Mouse (Mus musculus) hindbrain, embryonic 13.5 days (tissue): Measurements from ENCODE around the gene Ccsap. TPM values are rescaled to one million over a fixed set of nuclear protein-coding genes. Genes with fewer than 3 reads are reported as not detected.
A peak's percentile ranks its signal among the peaks of the same experiment; 100 is the strongest.
"Not testable (repeated sequence)": the region's sequence is repeated elsewhere in the genome, so short reads cannot be mapped to it uniquely, and the experiment has no call there.

Source experiments
- ATAC-seq: fragments of 200-750 bp; cut with Nextera tagmentation; 2 replicates; pipeline ENCODE4 v1.8.0; 2017; ENCODE audit warnings: moderate TSS enrichment; ENCODE audit not compliant: low FRiP score
- H3K27ac ChIP-seq: fragments of 300-500 bp; sonication (generic); 2 replicates; pipeline ENCODE4 v1.5.1; 2015; ENCODE audit warnings: inconsistent platforms, mild to moderate bottlenecking, moderate library complexity
- H3K27me3 ChIP-seq: fragments of 300-500 bp; sonication (generic); 2 replicates; pipeline ENCODE4 v1.6.1; 2015; ENCODE audit warnings: mild to moderate bottlenecking, inconsistent platforms
- H3K36me3 ChIP-seq: fragments of 300-500 bp; sonication (generic); 2 replicates; pipeline ENCODE4 v1.6.1; 2015; ENCODE audit warnings: mild to moderate bottlenecking, inconsistent platforms
- H3K4me1 ChIP-seq: fragments of 300-500 bp; sonication (generic); replicated peaks from 2 replicates; pipeline ENCODE4 v1.6.1; 2015; ENCODE audit warnings: inconsistent platforms
- H3K4me2 ChIP-seq: fragments of 300-500 bp; sonication (generic); 2 replicates; pipeline ENCODE4 v1.6.1; 2015; ENCODE audit warnings: inconsistent platforms, mild to moderate bottlenecking, moderate library complexity
- H3K4me3 ChIP-seq: fragments of 300-500 bp; sonication (generic); 2 replicates; pipeline ENCODE4 v1.5.1; 2015; ENCODE audit warnings: mild to moderate bottlenecking, inconsistent platforms
- H3K9ac ChIP-seq: fragments of 300-500 bp; sonication (generic); 2 replicates; pipeline ENCODE4 v1.6.1; 2015; ENCODE audit warnings: mild to moderate bottlenecking, inconsistent platforms
- H3K9me3 ChIP-seq: fragments of 300-500 bp; sonication (generic); 2 replicates; pipeline ENCODE4 v1.6.1; 2016; ENCODE audit warnings: inconsistent platforms
- WGBS: fragments of 180-500 bp; shearing (Covaris S2); methylation state at CpG from one replicate; pipeline ENCODE4 v1.1.7; 2015; 5-methylcytosine and 5-hydroxymethylcytosine counted together
- polyA plus RNA-seq: library from polyadenylated mRNA; unstranded; fragments of >200 nt; fragmentation: Nextera tagmentation; extraction: Ambion mirVana; gene quantifications from 2 replicates; pipeline ENCODE4 v1.2.1, GENCODE M21; 2015

Gene Ccsap
- polyA plus RNA-seq, 1 experiment from 2014 or later, result 4.1 TPM

DNA sequence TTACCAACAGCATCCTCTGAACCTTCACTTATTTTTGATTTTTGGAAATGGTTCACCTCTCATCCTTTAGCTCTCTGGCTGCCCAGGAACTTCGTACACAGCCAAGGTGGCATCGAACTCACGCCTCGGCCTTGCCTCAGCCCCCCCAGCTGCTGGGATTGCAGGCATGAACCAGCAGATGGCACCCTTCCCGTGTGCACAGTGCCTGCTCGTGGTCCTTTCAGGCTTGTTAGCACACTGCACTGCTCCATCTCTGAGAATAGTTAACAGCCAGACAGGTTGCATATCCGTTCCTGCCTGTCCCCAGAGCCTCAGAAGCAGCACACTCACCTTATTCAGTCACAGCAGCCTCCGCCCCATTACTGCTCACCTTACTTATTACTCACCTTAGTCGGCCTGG lies 34.0 kb downstream of the Ccsap start:
- Histone ChIP-seq H3K4me2 (no peak overlapping the region), H3K27me3 (no peaks in the 10 kb centered on the region), H3K9ac (no peak overlapping the region), H3K27ac (no peak overlapping the region), H3K4me3 (no peak overlapping the region), H3K9me3 (no peaks in the 10 kb centered on the region; the same call in 1 of the 2 replicates), H3K36me3 (peaks cover 81% of the 10 kb centered on the region), H3K4me1 (no peaks in the 10 kb centered on the region)
- WGBS, result 68% methylated on average over 9 of the region's 9 CpGs
- no peak for ATAC-seq

DNA sequence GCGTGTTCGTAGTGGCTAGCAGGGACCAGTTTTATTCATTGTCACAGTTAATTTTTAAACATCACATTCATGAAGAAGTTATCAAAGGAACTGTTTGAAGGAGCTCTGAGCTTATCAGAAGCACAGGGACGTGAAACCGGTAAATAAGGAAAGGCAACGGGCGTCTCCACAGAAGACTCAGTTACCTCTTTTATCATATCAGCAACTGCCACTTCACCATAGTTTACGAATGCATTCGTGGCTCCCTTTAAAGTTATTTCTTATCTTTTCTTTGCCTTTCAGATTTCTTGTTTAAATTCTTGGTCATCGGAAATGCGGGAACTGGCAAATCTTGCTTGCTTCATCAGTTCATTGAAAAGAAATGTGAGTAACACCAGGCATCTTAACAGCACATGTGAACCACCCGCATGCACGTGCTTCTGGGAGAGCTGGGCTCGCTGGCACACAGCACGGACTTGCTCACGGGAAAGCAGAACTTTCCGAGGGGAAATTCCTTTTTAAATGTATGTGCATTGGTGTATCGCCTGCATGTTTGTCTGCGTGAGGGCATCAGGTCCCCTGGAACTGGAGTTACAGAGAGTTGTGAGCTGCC lies 36.4 kb downstream of the Ccsap start:
- no peaks in the 10 kb centered on the region for H3K4me1 ChIP-seq
- no peak for ATAC-seq
- no peak overlapping the region for H3K4me3 ChIP-seq
- no peaks in the 10 kb centered on the region for H3K27me3 ChIP-seq
- no peak overlapping the region for H3K4me2 ChIP-seq
- H3K9ac ChIP-seq, result no peak overlapping the region
- peaks cover 60% of the 10 kb centered on the region for H3K36me3 ChIP-seq
- H3K9me3 ChIP-seq, result no peaks in the 10 kb centered on the region; the same call in 1 of the 2 replicates
- WGBS, result 96% methylated on average over 18 of the region's 18 CpGs
- no peak overlapping the region for H3K27ac ChIP-seq

DNA sequence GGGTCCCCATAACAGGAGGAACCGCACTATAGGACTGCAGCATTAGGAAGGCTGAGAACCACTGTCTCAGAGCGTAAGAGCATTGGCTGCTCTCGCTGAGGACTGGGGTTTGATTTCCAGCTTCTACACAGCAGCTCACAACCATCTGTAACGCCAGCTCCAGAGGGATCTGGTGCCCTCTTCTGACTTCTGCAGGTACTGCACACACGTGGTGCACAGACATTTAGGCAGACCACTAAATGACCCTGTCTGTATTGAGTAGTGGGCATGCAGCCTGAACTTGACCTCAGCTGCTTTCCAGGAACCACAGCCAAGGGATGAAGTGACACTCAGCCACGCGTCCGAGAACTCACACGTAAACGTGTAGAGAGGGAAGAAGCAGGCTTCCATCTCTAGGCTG lies 36.9 kb downstream of the Ccsap start:
- H3K4me2 ChIP-seq, result no peak overlapping the region
- H3K4me3 ChIP-seq, result no peak overlapping the region
- H3K9me3 ChIP-seq, result no peaks in the 10 kb centered on the region; the same call in 1 of the 2 replicates
- no peaks in the 10 kb centered on the region for H3K4me1 ChIP-seq
- no peak overlapping the region for H3K27ac ChIP-seq
- WGBS, result 98% methylated on average over 10 of the region's 10 CpGs
- no peak for ATAC-seq
- H3K27me3 ChIP-seq, result no peaks in the 10 kb centered on the region
- peaks cover 55% of the 10 kb centered on the region for H3K36me3 ChIP-seq
- no peak overlapping the region for H3K9ac ChIP-seq

DNA sequence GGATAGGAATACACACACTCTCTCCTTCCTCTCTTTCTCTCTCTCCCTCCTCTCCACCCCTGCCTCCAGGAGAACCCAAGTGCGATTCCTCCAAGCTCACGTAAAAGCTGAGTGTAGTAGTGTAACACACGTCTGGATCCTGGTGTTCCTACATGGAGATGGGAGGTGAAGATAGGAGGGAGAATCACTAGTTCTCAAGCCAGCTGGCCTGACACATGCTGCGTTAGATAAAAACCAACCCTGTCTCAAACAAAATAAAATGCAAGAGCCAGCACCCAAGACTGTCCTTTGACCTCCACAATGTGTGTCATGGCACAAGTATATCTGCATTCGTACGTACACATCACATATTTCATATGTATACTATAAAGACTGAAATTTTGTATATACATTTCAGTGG lies 39.2 kb downstream of the Ccsap start:
- H3K4me3 ChIP-seq, result no peak overlapping the region
- peaks cover 5% of the 10 kb centered on the region; the same call in 1 of the 2 replicates for H3K4me1 ChIP-seq
- H3K27ac ChIP-seq, result no peak overlapping the region
- no peaks in the 10 kb centered on the region for H3K27me3 ChIP-seq
- 98% methylated on average over 6 of the region's 6 CpGs for WGBS
- peaks cover 45% of the 10 kb centered on the region for H3K36me3 ChIP-seq
- no peaks in the 10 kb centered on the region; the same call in 1 of the 2 replicates for H3K9me3 ChIP-seq
- no peak for ATAC-seq
- no peak overlapping the region for H3K4me2 ChIP-seq
- no peak overlapping the region for H3K9ac ChIP-seq

DNA sequence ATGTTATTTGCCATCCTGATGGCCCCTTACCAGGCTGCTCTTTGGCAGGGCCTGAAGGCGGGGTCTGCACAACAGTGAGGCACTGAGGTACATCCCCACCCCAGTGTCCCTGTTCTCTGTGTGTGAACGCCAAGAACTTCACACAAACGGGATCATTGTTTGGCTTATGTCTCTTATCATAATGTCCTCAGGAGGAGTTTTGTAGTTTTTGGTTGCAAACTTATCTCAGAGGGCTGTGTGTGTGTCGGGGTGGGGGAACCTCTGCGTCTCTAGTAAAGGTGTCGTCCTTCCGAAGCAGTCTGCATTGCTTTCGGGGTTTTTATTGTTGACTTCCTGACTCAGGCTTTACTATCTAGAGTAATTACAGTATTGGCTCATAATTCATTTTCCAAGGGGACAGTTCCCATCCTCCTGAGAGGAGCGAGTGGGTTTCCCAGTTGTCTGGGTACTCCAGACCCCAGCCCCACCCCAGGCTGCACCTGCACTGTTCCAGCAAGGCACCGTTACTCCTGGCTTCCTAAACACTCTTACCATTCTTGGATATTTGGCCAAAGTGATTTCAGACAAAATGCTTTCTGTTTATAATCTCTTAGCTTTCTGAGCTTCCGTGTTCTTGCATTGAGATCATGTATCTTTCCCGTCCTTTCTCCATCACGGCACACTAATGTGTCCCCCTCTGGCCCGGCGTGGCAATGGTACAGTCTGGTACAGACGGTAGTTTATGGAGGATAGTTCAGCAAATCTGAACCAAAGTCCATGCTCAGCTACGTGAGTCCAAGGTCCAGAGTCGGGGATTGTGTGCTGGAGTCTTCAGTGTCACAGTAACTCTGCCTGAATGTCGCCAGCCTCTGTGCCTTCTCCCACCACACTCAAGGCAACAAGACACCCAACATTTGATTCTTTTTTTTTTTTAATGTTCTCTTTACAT lies 40.1 kb downstream of the Ccsap start:
- Histone ChIP-seq H3K27me3 (no peaks in the 10 kb centered on the region), H3K9ac (no peak overlapping the region)
- 95% methylated on average over 19 of the region's 19 CpGs for WGBS

DNA sequence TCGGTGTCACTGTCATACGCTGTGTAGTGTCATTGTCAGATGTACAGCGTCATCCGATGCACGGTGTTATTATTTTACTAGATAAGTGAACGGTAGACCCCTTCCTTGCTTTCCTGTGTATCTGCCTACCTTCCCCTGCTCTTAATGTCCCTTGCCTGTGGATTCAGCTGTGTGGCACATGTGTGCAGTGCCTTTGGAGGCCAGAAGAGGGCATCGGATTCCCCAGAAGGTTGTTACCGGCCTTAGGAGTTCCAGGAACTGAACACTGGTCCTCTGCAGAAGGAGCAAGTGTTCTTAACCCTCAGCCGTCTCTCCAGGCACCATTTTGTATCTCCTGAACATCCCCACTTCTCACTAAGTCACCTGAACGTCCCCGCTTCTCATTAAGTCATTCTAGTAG lies 42.3 kb downstream of the Ccsap start:
- H3K36me3 ChIP-seq, result peaks cover 21% of the 10 kb centered on the region
- H3K27me3 ChIP-seq, result no peaks in the 10 kb centered on the region
- ATAC-seq, result no peak
- no peak overlapping the region for H3K9ac ChIP-seq
- no peak overlapping the region for H3K4me2 ChIP-seq
- H3K4me3 ChIP-seq, result no peak overlapping the region
- no peaks in the 10 kb centered on the region for H3K9me3 ChIP-seq
- peaks cover 18% of the 10 kb centered on the region; the same call in 1 of the 2 replicates for H3K4me1 ChIP-seq
- H3K27ac ChIP-seq, result no peak overlapping the region
- WGBS, result 90% methylated on average over 11 of the region's 11 CpGs

More for the DNA sequence above, 40.1 kb downstream of the Ccsap start:
- ATAC-seq, result no peak
- H3K4me1 ChIP-seq, result peaks cover 8% of the 10 kb centered on the region; the same call in 1 of the 2 replicates
- H3K36me3 ChIP-seq, result peaks cover 37% of the 10 kb centered on the region
- no peak overlapping the region for H3K27ac ChIP-seq
- no peaks in the 10 kb centered on the region; the same call in 1 of the 2 replicates for H3K9me3 ChIP-seq
- no peak overlapping the region for H3K4me3 ChIP-seq
- no peak overlapping the region for H3K4me2 ChIP-seq

DNA sequence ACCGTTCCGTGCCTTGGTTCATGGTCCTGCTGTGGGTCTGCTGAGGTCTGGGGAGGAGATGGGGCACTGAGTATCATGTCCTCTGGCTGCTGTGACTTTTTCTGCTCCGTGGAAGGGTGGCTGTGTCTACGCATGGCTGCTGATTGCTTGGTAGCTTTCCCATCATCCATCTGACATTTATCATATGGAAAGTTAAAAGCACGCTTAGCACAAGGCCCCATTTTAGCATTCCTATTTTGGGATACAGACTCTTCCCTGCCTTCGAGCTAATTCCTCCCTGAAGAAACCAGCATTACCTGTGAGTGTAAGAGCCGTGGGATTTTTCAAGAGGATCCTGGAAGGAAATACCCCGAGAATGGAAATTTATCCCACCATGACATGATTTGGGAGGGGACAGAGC lies 43.1 kb downstream of the Ccsap start:
- Histone ChIP-seq H3K9me3 (no peaks in the 10 kb centered on the region), H3K4me2 (no peak overlapping the region), H3K4me1 (peaks cover 18% of the 10 kb centered on the region; the same call in 1 of the 2 replicates), H3K36me3 (peaks cover 18% of the 10 kb centered on the region), H3K27ac (no peak overlapping the region), H3K27me3 (no peaks in the 10 kb centered on the region), H3K4me3 (no peak overlapping the region), H3K9ac (no peak overlapping the region)
- WGBS, result 92% methylated on average over 8 of the region's 8 CpGs
- no peak for ATAC-seq

DNA sequence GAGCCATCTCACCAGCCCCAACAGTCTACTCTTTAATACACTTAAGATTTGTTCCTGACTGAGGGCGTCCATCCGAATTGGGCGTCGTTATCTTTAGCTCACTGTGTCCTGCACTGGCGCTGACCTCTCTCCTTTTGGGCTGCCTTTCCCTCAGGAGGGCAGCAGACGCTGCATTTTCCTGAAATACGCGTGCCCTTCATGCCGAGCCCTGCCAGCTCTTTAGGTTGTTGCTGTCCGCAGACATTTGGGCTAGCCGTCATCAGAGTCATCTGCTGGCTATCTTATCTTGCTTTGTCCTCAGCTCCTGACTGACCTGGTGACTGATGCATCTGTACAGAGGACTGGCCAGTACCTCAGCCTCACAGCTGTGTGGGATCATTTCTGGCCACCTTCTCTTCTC lies 44.7 kb downstream of the Ccsap start:
- no peak for ATAC-seq
- Histone ChIP-seq H3K36me3 (peaks cover 15% of the 10 kb centered on the region), H3K27ac (no peak overlapping the region), H3K9me3 (no peaks in the 10 kb centered on the region), H3K9ac (no peak overlapping the region), H3K4me2 (no peak overlapping the region), H3K27me3 (no peaks in the 10 kb centered on the region), H3K4me1 (peaks cover 26% of the 10 kb centered on the region; the same call in 1 of the 2 replicates), H3K4me3 (no peak overlapping the region)
- WGBS, result 92% methylated on average over 11 of the region's 11 CpGs

DNA sequence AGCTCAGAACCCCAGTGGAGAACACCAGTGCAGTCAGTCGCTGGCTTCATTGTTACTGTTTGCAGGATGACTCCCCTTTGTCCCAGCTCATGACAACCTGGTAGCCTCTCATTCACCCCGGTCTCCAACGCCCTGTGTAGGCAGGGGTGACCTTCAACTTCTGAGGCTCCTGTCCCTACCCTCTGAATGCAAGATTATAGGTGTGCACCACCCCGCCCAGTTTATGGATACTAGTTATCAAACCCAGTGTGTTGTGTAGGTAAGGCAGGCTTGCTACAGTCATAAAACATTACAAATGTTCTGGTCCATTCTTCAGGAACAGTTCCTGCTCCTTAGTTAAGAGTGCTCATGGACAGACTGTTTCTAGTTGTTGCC lies 46.1 kb downstream of the Ccsap start:
- Histone ChIP-seq H3K9ac (no peak overlapping the region), H3K36me3 (peaks cover 15% of the 10 kb centered on the region), H3K9me3 (no peaks in the 10 kb centered on the region), H3K4me3 (no peak overlapping the region), H3K4me1 (peaks cover 31% of the 10 kb centered on the region; the same call in 1 of the 2 replicates), H3K27ac (0 out of 2 replicates have a peak overlapping the region, but pooled peaks have one; percentile 3), H3K27me3 (no peaks in the 10 kb centered on the region), H3K4me2 (no peak overlapping the region)
- no peak for ATAC-seq
- WGBS, result 83% methylated on average over 4 of the region's 4 CpGs

DNA sequence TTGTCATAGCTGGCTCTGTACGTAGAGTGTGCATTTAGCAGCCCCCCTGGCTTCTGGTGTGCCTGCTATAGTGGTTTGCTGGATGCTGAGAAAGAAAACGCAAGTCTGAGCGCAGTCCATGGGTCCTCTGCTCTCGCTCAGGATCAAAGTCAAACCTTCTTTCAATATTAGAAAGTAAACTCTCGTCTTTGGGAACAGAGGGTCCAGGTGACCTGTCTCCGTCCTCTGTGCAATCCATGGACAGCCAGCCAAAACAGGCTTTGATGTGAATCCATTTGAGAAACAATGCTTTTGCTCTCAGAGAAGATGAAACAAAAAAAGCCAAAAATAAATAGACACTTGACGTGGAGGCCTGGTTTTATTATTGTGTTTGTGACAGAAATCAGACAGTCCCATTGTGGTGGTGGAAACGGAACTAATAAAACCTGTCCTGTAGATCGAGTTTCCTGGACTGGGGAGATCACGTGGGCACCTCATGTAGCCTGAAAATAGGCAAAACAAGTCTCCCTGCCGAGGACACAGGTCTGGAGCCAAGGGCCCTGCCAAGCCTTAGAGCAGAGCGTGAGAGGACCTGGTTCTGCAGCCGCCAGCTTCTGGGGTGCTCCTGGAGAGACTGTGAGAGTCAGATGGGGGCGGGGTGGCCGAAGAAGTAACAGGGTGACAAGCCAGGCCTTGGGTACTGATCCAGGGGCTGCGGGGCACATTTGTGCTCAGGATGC lies 46.7 kb downstream of the Ccsap start:
- Histone ChIP-seq H3K4me1 (peaks cover 35% of the 10 kb centered on the region), H3K4me2 (no peak overlapping the region), H3K27me3 (no peaks in the 10 kb centered on the region), H3K9ac (no peak overlapping the region), H3K27ac (0 out of 2 replicates have a peak overlapping the region, but pooled peaks have one; percentile 10), H3K9me3 (no peaks in the 10 kb centered on the region), H3K4me3 (no peak overlapping the region), H3K36me3 (peaks cover 15% of the 10 kb centered on the region)
- WGBS, result 76% methylated on average over 16 of the region's 16 CpGs
- no peak for ATAC-seq

DNA sequence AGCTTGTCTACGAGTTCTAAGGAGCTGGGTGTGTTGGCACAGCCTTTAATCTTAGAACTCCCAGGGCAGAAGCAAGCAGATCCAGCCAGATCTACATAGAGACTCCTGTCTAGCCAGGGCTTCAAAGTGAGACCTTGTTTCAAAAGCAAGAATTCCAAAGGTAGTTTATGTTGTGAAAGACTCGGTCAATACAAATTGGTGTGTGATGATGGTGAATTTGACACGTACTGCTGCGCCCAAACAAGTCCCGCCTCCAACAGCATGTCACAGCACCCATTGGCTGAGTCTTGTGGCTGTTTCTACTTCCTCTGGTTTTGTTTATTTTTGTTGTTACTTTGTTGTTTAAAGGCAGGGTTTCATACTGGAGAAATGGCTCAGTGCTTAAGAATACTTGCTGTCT lies 47.8 kb downstream of the Ccsap start:
- 96% methylated on average over 5 of the region's 5 CpGs for WGBS
- ATAC-seq, result no peak
- H3K27ac ChIP-seq, result no peak overlapping the region

DNA sequence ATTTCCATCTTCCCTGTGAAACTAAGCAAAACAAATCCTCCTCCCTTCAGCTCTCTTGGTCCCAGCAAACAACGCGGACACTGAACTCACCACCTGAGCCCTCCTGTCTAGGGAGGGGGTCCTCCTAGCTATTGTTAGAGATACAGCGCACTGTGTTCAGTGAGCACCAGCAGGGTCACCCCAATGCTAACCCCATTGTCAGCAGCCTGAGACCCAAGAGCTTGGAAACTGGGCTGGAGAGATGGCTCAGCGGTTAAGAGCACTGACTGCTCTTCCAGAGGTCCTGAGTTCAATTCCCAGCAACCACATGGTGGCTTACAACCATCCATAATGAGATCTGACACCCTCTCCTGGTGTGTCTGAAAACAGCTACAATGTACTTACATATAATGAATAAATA lies 50.7 kb downstream of the Ccsap start:
- not testable (repeated sequence) for H3K27ac ChIP-seq, H3K9ac ChIP-seq, ATAC-seq, H3K9me3 ChIP-seq, H3K27me3 ChIP-seq, H3K36me3 ChIP-seq, H3K4me3 ChIP-seq, H3K4me2 ChIP-seq
- peaks cover 53% of the 10 kb centered on the region for H3K4me1 ChIP-seq
- WGBS, result 87% methylated on average over 4 of the region's 4 CpGs

More for the DNA sequence above, 47.8 kb downstream of the Ccsap start:
- H3K27me3 ChIP-seq, result no peaks in the 10 kb centered on the region
- peaks cover 10% of the 10 kb centered on the region for H3K36me3 ChIP-seq
- peaks cover 46% of the 10 kb centered on the region for H3K4me1 ChIP-seq
- H3K9ac ChIP-seq, result no peak overlapping the region
- no peak overlapping the region for H3K4me3 ChIP-seq
- no peak overlapping the region for H3K4me2 ChIP-seq
- H3K9me3 ChIP-seq, result no peaks in the 10 kb centered on the region
